Mouse (Mus musculus) frontal cortex, adult (tissue): ENCODE measurements around the gene Snx7.

Experiments
- ATAC-seq: cut with Nextera tagmentation; 2 replicates; pipeline ENCODE4 v1.9.2; 2017; ENCODE audit warnings: mild to moderate bottlenecking, moderate library complexity, mixed read lengths; ENCODE audit not compliant: low TSS enrichment

Gene Snx7

GRCm38 (mm10) chr3:117868637-117869323, at the start of gene Snx7:
TSS of gene Snx7 (minus strand) at chr3:117868936.
- peak; percentile 97 for ATAC-seq

- ATAC-seq = no peak
Measured at GRCm38 (mm10) chr3:117915420-117915819, 46.7 kb upstream of the Snx7 start.

- ATAC-seq = no peak
Measured at GRCm38 (mm10) chr3:117893736-117894135, 25.0 kb upstream of the Snx7 start.

- no peak for ATAC-seq
Measured at GRCm38 (mm10) chr3:117875450-117875849, 6.7 kb upstream of the Snx7 start.

- no peak for ATAC-seq
Measured at GRCm38 (mm10) chr3:117873209-117873863, 4.6 kb upstream of the Snx7 start.

- no peak for ATAC-seq
Measured at GRCm38 (mm10) chr3:117869324-117869715, 584 bp upstream of the Snx7 start.

GRCm38 (mm10) chr3:117868091-117868490, 645 bp downstream of the Snx7 start:
- no peak for ATAC-seq

- no peak for ATAC-seq
Measured at GRCm38 (mm10) chr3:117866696-117867407, 1.9 kb downstream of the Snx7 start.

GRCm38 (mm10) chr3:117865621-117866020, 3.1 kb downstream of the Snx7 start:
- ATAC-seq = no peak

GRCm38 (mm10) chr3:117862951-117863350, 5.8 kb downstream of the Snx7 start:
- ATAC-seq = no peak

- ATAC-seq = no peak
Measured at GRCm38 (mm10) chr3:117861977-117862434, 6.7 kb downstream of the Snx7 start.

GRCm38 (mm10) chr3:117858996-117859395, 9.7 kb downstream of the Snx7 start:
- peak; percentile 75 for ATAC-seq

- peak; percentile 92 for ATAC-seq
Measured at GRCm38 (mm10) chr3:117853729-117854128, 15.0 kb downstream of the Snx7 start.

GRCm38 (mm10) chr3:117852054-117852361, 16.7 kb downstream of the Snx7 start:
- ATAC-seq = no peak

- ATAC-seq = no peak
Measured at GRCm38 (mm10) chr3:117851278-117852053, 17.3 kb downstream of the Snx7 start.

- ATAC-seq = peak; percentile 92
Measured at GRCm38 (mm10) chr3:117848866-117849265, 19.9 kb downstream of the Snx7 start.

- peak; percentile 68 for ATAC-seq
Measured at GRCm38 (mm10) chr3:117842658-117843057, 26.1 kb downstream of the Snx7 start.

- peak; percentile 86 for ATAC-seq
Measured at GRCm38 (mm10) chr3:117839867-117840545, 28.7 kb downstream of the Snx7 start.

GRCm38 (mm10) chr3:117838020-117838419, 30.7 kb downstream of the Snx7 start:
- peak; percentile 50; the same call in 1 of the 2 replicates for ATAC-seq

- peak; percentile 64; the same call in 1 of the 2 replicates for ATAC-seq
Measured at GRCm38 (mm10) chr3:117826486-117827200, 42.1 kb downstream of the Snx7 start.

GRCm38 (mm10) chr3:117823218-117823617, 45.5 kb downstream of the Snx7 start:
- ATAC-seq = peak; percentile 29; the same call in 1 of the 2 replicates
